Mouse (Mus musculus): ENCODE results near the gene Scn8a. TPM values are rescaled to one million over a fixed set of nuclear protein-coding genes. Genes with fewer than 3 reads are reported as not detected.

Gene Scn8a
- polyA plus RNA-seq, 1 experiment = 0.06 TPM

GRCm38 (mm10) chr15:101091551-101091950, 221.9 kb downstream of the Scn8a start:
- no peaks in the 10 kb centered on the region for H3K36me3 ChIP-seq (ENCODE audit: control insufficient read depth, insufficient read depth, low read length)
- H3K4me1 ChIP-seq (ENCODE audit: control insufficient read depth, insufficient read depth, insufficient read length, low read length) = no peaks in the 10 kb centered on the region; the same call in 1 of the 2 replicates
- no peak overlapping the region for H3K27ac ChIP-seq (ENCODE audit: insufficient read depth, low read depth, low read length)
- TF ChIP-seq POLR2A (IDR thresholded peaks at IDR 0.05; ENCODE audit: low read depth, low read length) = no peak
- no peak for TF ChIP-seq CTCF (IDR thresholded peaks at IDR 0.05; ENCODE audit: extremely low read depth, insufficient read length, insufficient replicate concordance, low read depth, low read length)
- H3K27me3 ChIP-seq (ENCODE audit: control insufficient read depth, insufficient read depth, low read length) = no peaks in the 10 kb centered on the region
- H3K4me3 ChIP-seq (ENCODE audit: low read depth, low read length) = no peak overlapping the region
- 92% methylated on average over 8 of the region's 8 CpGs for WGBS

- WGBS = 59% methylated on average over 14 of the region's 14 CpGs
- Histone ChIP-seq H3K36me3 (ENCODE audit: control insufficient read depth, insufficient read depth, low read length) (no peaks in the 10 kb centered on the region), H3K27me3 (ENCODE audit: control insufficient read depth, insufficient read depth, low read length) (no peaks in the 10 kb centered on the region), H3K27ac (ENCODE audit: insufficient read depth, low read depth, low read length) (0 out of 2 replicates have a peak overlapping the region, but pooled peaks have one; percentile 3), H3K4me1 (ENCODE audit: control insufficient read depth, insufficient read depth, insufficient read length, low read length) (no peaks in the 10 kb centered on the region; the same call in 1 of the 2 replicates), H3K4me3 (ENCODE audit: low read depth, low read length) (no peak overlapping the region)
- TF ChIP-seq CTCF (IDR thresholded peaks at IDR 0.05; ENCODE audit: extremely low read depth, insufficient read length, insufficient replicate concordance, low read depth, low read length) (no peak), POLR2A (IDR thresholded peaks at IDR 0.05; ENCODE audit: low read depth, low read length) (no peak)
These were observed 222.6 kb downstream of the Scn8a start for GRCm38 (mm10) chr15:101092121-101092828.

- no peaks in the 10 kb centered on the region; the same call in 1 of the 2 replicates for H3K4me1 ChIP-seq (ENCODE audit: control insufficient read depth, insufficient read depth, insufficient read length, low read length)
- TF ChIP-seq POLR2A (IDR thresholded peaks at IDR 0.05; ENCODE audit: low read depth, low read length) (no peak), CTCF (IDR thresholded peaks at IDR 0.05; ENCODE audit: extremely low read depth, insufficient read length, insufficient replicate concordance, low read depth, low read length) (no peak)
- whole genome bisulfite sequencing = 57% methylated on average over 25 of the region's 25 CpGs
- H3K27me3 ChIP-seq (ENCODE audit: control insufficient read depth, insufficient read depth, low read length) = peaks cover 2% of the 10 kb centered on the region; the same call in 1 of the 2 replicates
- H3K27ac ChIP-seq (ENCODE audit: insufficient read depth, low read depth, low read length) = 0 out of 2 replicates have a peak overlapping the region, but pooled peaks have one; percentile 3
- no peaks in the 10 kb centered on the region for H3K36me3 ChIP-seq (ENCODE audit: control insufficient read depth, insufficient read depth, low read length)
- H3K4me3 ChIP-seq (ENCODE audit: low read depth, low read length) = no peak overlapping the region
These were observed 223.4 kb downstream of the Scn8a start for GRCm38 (mm10) chr15:101092829-101093648.

- Histone ChIP-seq H3K36me3 (ENCODE audit: control insufficient read depth, insufficient read depth, low read length) (no peaks in the 10 kb centered on the region), H3K27me3 (ENCODE audit: control insufficient read depth, insufficient read depth, low read length) (peaks cover 8% of the 10 kb centered on the region; the same call in 1 of the 2 replicates), H3K4me1 (ENCODE audit: control insufficient read depth, insufficient read depth, insufficient read length, low read length) (no peaks in the 10 kb centered on the region; the same call in 1 of the 2 replicates), H3K4me3 (ENCODE audit: low read depth, low read length) (no peak overlapping the region), H3K27ac (ENCODE audit: insufficient read depth, low read depth, low read length) (no peak overlapping the region)
- TF ChIP-seq CTCF (IDR thresholded peaks at IDR 0.05; ENCODE audit: extremely low read depth, insufficient read length, insufficient replicate concordance, low read depth, low read length) = no peak
- TF ChIP-seq POLR2A (IDR thresholded peaks at IDR 0.05; ENCODE audit: low read depth, low read length) = no peak
- WGBS = 79% methylated on average over 6 of the region's 6 CpGs
These were observed 224.3 kb downstream of the Scn8a start for GRCm38 (mm10) chr15:101093988-101094387.

- no peak for TF ChIP-seq CTCF (IDR thresholded peaks at IDR 0.05; ENCODE audit: extremely low read depth, insufficient read length, insufficient replicate concordance, low read depth, low read length)
- no peak for TF ChIP-seq POLR2A (IDR thresholded peaks at IDR 0.05; ENCODE audit: low read depth, low read length)
- no peak overlapping the region for H3K27ac ChIP-seq (ENCODE audit: insufficient read depth, low read depth, low read length)
- 84% methylated on average over 9 of the region's 9 CpGs for WGBS
- no peaks in the 10 kb centered on the region; the same call in 1 of the 2 replicates for H3K4me1 ChIP-seq (ENCODE audit: control insufficient read depth, insufficient read depth, insufficient read length, low read length)
- peaks cover 8% of the 10 kb centered on the region; the same call in 1 of the 2 replicates for H3K27me3 ChIP-seq (ENCODE audit: control insufficient read depth, insufficient read depth, low read length)
- no peak overlapping the region for H3K4me3 ChIP-seq (ENCODE audit: low read depth, low read length)
- no peaks in the 10 kb centered on the region for H3K36me3 ChIP-seq (ENCODE audit: control insufficient read depth, insufficient read depth, low read length)
These were observed 225.3 kb downstream of the Scn8a start for GRCm38 (mm10) chr15:101094979-101095378.

GRCm38 (mm10) chr15:101095392-101095791, 225.7 kb downstream of the Scn8a start:
- no peaks in the 10 kb centered on the region; the same call in 1 of the 2 replicates for H3K4me1 ChIP-seq (ENCODE audit: control insufficient read depth, insufficient read depth, insufficient read length, low read length)
- TF ChIP-seq CTCF (IDR thresholded peaks at IDR 0.05; ENCODE audit: extremely low read depth, insufficient read length, insufficient replicate concordance, low read depth, low read length) (no peak), POLR2A (IDR thresholded peaks at IDR 0.05; ENCODE audit: low read depth, low read length) (no peak)
- H3K36me3 ChIP-seq (ENCODE audit: control insufficient read depth, insufficient read depth, low read length) = no peaks in the 10 kb centered on the region
- no peak overlapping the region for H3K4me3 ChIP-seq (ENCODE audit: low read depth, low read length)
- H3K27ac ChIP-seq (ENCODE audit: insufficient read depth, low read depth, low read length) = no peak overlapping the region
- peaks cover 8% of the 10 kb centered on the region; the same call in 1 of the 2 replicates for H3K27me3 ChIP-seq (ENCODE audit: control insufficient read depth, insufficient read depth, low read length)
- WGBS = 55% methylated on average over 3 of the region's 3 CpGs

Other genes starting within 250 kb of the Scn8a start
- 154 and 384 TPM in 2 replicates for gene Smagp, start 232.9 kb upstream of the Scn8a start, polyA plus RNA-seq (2012; rRNA removed)
- gene Bin2, start 200.3 kb upstream of the Scn8a start, polyA plus RNA-seq (2012; rRNA removed) = 6.6 and 13.0 TPM in 2 replicates
- gene Cela1, start 181.9 kb upstream of the Scn8a start, polyA plus RNA-seq (2012; rRNA removed) = 55.9 and 26,246 TPM in 2 replicates
- 35.2 and 73.0 TPM in 2 replicates for gene Galnt6, start 140.5 kb upstream of the Scn8a start, polyA plus RNA-seq (2012; rRNA removed)
- 0.51 and 0.98 TPM in 2 replicates for gene Slc4a8, start 108.1 kb upstream of the Scn8a start, polyA plus RNA-seq (2012; rRNA removed)
- 0.18 TPM in 1 of 2 replicates, not detected in the other for gene Gm47841, start 177.5 kb downstream of the Scn8a start, polyA plus RNA-seq (2012; rRNA removed)
- 2.9 and 7.8 TPM in 2 replicates for gene Fignl2, start 208.7 kb downstream of the Scn8a start, polyA plus RNA-seq (2012; rRNA removed)
- gene Ankrd33, start 245.9 kb downstream of the Scn8a start, polyA plus RNA-seq (2012; rRNA removed) = not detected in 2 replicates

Data from small intestine, adult 2 months (tissue).